ENCODE assay signal across 13 mouse cellular contexts in genomic region chr3:146423710-146424109, GRCm38 (mm10). TPM values are rescaled to one million over a fixed set of nuclear protein-coding genes. Genes with fewer than 3 reads are reported as not detected.
DNase-seq lines count a peak whose midpoint lies in the region; ATAC-seq and TF ChIP-seq lines count a peak whose summit lies in the region.
"Had no signal": no experiment of that assay in that cellular context is flagged by ENCODE, and none has a peak within 500 bp of the region (broad histone marks: within the 10 kb centered on the region; RNA-seq: fewer than 3 reads in every experiment).

No protein-coding gene starts in this region.

- H3K4me3 ChIP-seq in kidney, embryonic 15.5 days (replicated peaks) = no peak overlapping the region
- no peak overlapping the region for H3K4me3 ChIP-seq in thymus, adult 2 months (ENCODE audit: control insufficient read depth, insufficient read depth, low read length)
- no peak overlapping the region for H3K4me3 ChIP-seq in bone marrow macrophage, adult 2 months (ENCODE audit: insufficient read depth, low read length)
- H3K4me3 ChIP-seq: forebrain, embryonic 15.5 days had no signal

- H3K4me2 ChIP-seq in kidney, embryonic 15.5 days = no peak overlapping the region
- H3K4me2 ChIP-seq: forebrain, embryonic 15.5 days had no signal

- peaks cover 70% of the 10 kb centered on the region for H3K36me3 ChIP-seq in kidney, embryonic 15.5 days
- peaks cover 4% of the 10 kb centered on the region for H3K36me3 ChIP-seq in thymus, adult 2 months (ENCODE audit: control insufficient read depth, insufficient read depth, low read length)

- TF ChIP-seq POLR2A in thymus, adult 2 months (IDR thresholded peaks at IDR 0.05; ENCODE audit: control insufficient read depth, extremely low read depth, insufficient read depth, low read length, poor library complexity) = no peak
- no peak for TF ChIP-seq POLR2A in bone marrow macrophage, adult 2 months (IDR thresholded peaks at IDR 0.05; ENCODE audit: borderline replicate concordance, low read depth, low read length)

- ATAC-seq in kidney, embryonic 15.5 days (replicated peaks; ENCODE audit: low FRiP score) = no peak
- ATAC-seq: Patski had no signal

- peaks cover 10% of the 10 kb centered on the region for H3K4me1 ChIP-seq in kidney, embryonic 15.5 days
- no peaks in the 10 kb centered on the region for H3K4me1 ChIP-seq in thymus, adult 2 months (replicated peaks; ENCODE audit: control insufficient read depth, insufficient read depth, low read length)
- H3K4me1 ChIP-seq in bone marrow macrophage, adult 2 months (ENCODE audit: control insufficient read depth, insufficient read depth, low read length) = peaks cover 10% of the 10 kb centered on the region

- no peak overlapping the region for H3K27ac ChIP-seq in kidney, embryonic 15.5 days
- H3K27ac ChIP-seq in thymus, adult 2 months (ENCODE audit: control insufficient read depth, insufficient read depth, low read length) = no peak overlapping the region
- H3K27ac ChIP-seq in bone marrow macrophage, adult 2 months (ENCODE audit: insufficient read depth, low read depth, low read length) = no peak overlapping the region
- H3K27ac ChIP-seq: forebrain, embryonic 15.5 days had no signal

- TF ChIP-seq CTCF in thymus, adult 2 months (IDR thresholded peaks at IDR 0.05; ENCODE audit: borderline replicate concordance, control insufficient read depth, extremely low read depth, insufficient read depth, low read length, poor library complexity) = no peak
- TF ChIP-seq CTCF in bone marrow macrophage, adult 2 months (IDR thresholded peaks at IDR 0.05; ENCODE audit: low read depth, low read length) = peak; percentile 29; the same call in 1 of the 2 replicates

- WGBS in kidney, embryonic 15.5 days = 88% methylated on average over 7 of the region's 7 CpGs
- 94% methylated on average over 7 of the region's 7 CpGs for WGBS in thymus, adult 2 months

- peak; percentile 23 to 39 for DNase-seq in kidney, postnatal 25 days
- peak; percentile 13 for DNase-seq in thymus, adult 2 months
- no peak for DNase-seq in thymus, adult 18-20 months
- DNase-seq in frontal cortex, adult 2 months (ENCODE audit: extremely low spot score in 1 of 2, low spot score in 1 of 2) = no peak
- DNase-seq in urinary bladder, postnatal 4 days (ENCODE audit: low spot score in 2 of 2) = no peak
- DNase-seq: adrenal gland, postnatal 14 days; cerebellum, adult 18-20 months; heart, postnatal 4 days; thymus, postnatal 25 days had no signal

- H3K27me3 ChIP-seq in kidney, embryonic 15.5 days = no peaks in the 10 kb centered on the region
- no peaks in the 10 kb centered on the region for H3K27me3 ChIP-seq in thymus, adult 2 months (ENCODE audit: control insufficient read depth, insufficient read depth, low read length)
- H3K27me3 ChIP-seq: forebrain, embryonic 15.5 days; Patski had no signal

- no peaks in the 10 kb centered on the region for H3K9me3 ChIP-seq in kidney, embryonic 15.5 days (replicated peaks)
- H3K9me3 ChIP-seq: forebrain, embryonic 15.5 days had no signal

- no peak overlapping the region for H3K9ac ChIP-seq in kidney, embryonic 15.5 days
- H3K9ac ChIP-seq: forebrain, embryonic 15.5 days had no signal

RNA-seq across cellular contexts. Expression of gene Ssx2ip, which starts 19.3 kb away (rescaled TPM):
- 23.7 and 24.2 TPM in 2 replicates for polyA plus RNA-seq in kidney, embryonic 15.5 days (2015; fragmentation: Nextera tagmentation; extraction: Ambion mirVana)
- polyA plus RNA-seq in thymus, adult 2 months (2012; rRNA removed) = 5.4 and 7.2 TPM in 2 replicates
- polyA plus RNA-seq in bone marrow macrophage, adult 2 months (2012; ENCODE audit: insufficient read depth, insufficient read length, missing spikeins) = 6.1 and 6.9 TPM in 2 replicates
- 38.1 and 38.9 TPM in 2 replicates for polyA plus RNA-seq in frontal cortex, adult 2 months (2012; rRNA removed)

RNA-seq across cellular contexts. Expression of gene Ctbs, which starts 25.9 kb away (rescaled TPM):
- 12.2 and 12.9 TPM in 2 replicates for polyA plus RNA-seq in kidney, embryonic 15.5 days (2015; fragmentation: Nextera tagmentation; extraction: Ambion mirVana)
- polyA plus RNA-seq in thymus, adult 2 months (2012; rRNA removed) = 2.0 and 2.5 TPM in 2 replicates
- 27.2 and 31.6 TPM in 2 replicates for polyA plus RNA-seq in bone marrow macrophage, adult 2 months (2012; ENCODE audit: insufficient read depth, insufficient read length, missing spikeins)
- polyA plus RNA-seq in frontal cortex, adult 2 months (2012; rRNA removed) = 5.1 and 6.0 TPM in 2 replicates

Comparison
In these comparisons a context has a peak if more than half of its experiments do, and no peak if none do; other contexts are left out.
1. DNase-seq: peak in kidney, postnatal 25 days (2 of 2) and thymus, adult 2 months (single experiment); none in thymus, adult 18-20 months (0 of 2), frontal cortex, adult 2 months (0 of 2) and urinary bladder, postnatal 4 days (0 of 2).